Mouse (Mus musculus): ENCODE data around the gene Pdxp.
"Not testable (repeated sequence)": the region's sequence is repeated elsewhere in the genome, so short reads cannot be mapped to it uniquely, and the experiment has no call there.

Gene Pdxp

DNA sequence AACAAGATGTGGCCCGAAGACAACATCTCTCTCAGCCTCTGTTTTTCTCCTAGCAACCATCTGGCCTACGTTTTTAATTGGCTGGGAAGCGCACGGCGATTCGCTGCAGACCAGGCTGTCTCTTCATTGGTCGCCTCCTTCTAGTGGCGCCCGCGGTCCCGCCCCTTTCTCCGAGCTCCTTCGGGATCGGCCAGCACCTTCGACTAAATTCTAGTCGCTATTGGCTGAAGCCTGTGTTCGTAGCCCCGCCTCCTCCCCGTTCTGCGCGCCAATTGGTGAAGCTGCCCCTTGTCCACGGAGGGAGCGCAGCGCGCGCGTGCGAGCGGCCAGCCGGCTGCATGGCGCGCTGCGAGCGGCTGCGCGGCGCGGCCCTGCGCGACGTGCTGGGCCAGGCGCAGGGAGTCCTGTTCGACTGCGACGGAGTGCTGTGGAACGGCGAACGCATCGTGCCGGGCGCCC, at the start of gene Pdxp:
Pdxp (plus strand) TSS at position 288 of the 459 bp plus-strand sequence.
- peak; percentile 98 for DNase-seq (ENCODE audit: low spot score)

DNA sequence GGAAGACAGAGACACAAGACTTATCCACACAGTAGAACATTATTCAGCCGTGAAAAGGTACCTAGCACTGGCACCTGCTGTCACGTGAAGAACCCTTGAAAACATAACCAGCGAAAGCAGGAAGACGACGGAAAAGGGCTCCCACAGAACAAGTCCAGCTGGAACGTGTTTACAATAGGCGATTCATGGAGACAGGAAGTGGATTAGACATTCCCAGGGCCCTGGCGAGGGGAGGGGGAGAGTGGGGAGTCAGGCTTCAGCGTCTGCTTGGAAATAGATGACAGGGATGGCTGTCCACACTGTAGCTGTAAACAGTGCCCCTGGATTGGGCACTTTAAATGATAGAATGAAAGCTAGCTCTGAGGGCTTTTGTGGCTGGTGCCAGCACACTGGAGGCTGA, 45.3 kb upstream of the Pdxp start:
- peak; percentile 70 for DNase-seq (ENCODE audit: low spot score)

DNA sequence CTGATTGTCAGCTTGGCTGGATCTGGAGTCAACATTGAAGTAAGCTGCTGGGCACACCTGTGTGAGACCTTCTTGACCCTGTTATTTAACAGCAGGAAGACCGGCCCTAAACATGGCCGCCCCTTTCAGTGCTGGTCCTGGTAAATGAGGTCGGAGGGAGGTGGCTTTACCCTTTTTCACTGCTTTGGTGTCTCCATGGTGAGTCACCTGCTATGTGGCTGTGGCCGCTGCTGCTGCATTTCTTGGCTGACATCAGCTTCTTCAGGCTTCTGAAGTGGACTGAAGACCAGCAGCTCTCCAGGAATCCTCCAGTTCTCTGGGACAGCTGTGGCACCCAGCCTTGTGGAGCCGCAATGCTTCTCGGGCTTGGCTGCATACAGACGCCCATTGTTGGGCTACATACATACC, 44.9 kb upstream of the Pdxp start:
- peak; percentile 37 for DNase-seq (ENCODE audit: low spot score)

DNA sequence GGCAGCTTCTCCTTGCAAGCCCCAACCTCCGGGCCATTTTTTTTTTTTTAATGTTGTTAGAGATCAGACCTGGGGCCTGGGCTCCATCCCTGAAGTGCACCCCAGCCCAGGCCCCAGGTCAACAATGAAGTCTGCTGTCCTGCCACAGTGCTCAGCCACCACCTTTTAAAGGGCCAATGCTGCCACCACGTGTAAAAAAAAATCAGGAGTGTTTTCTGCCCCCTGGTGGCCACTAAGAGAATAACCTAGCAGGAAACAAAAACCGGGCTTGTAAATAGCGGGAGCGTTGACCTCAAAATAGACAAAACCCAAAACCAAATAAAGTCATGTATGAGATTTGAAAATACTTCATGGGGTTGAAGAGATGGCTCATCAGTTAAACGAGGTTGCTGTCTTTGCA, 43.9 kb upstream of the Pdxp start:
- DNase-seq (ENCODE audit: low spot score), result peak; percentile 69

DNA sequence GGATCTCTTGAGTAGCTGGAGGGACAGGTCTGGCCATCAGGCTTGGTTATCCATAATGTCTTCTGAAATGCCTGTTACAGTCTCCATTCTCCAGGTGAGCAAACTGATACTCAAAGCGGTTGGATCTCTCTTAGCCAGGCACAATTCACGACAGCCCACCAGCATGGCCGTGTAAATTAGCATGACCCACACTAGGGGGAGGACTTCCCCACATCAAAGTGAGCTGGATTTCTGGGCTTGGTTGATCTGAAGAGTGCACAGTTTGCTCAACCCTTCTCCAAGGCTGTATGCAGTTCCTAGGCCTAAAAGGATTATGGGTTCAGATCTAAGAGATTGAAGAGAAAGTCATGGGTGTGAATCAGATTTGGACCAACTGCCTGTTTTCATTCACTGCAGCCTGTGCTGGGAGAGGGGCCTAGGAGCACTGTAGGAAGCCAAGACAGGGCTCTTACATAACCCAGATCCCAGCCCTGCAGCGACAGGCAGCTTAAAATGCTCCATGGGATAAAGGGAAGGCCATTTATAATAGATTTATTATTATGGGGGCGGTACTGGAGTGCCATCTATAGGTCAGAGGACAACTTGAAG, 41.6 kb upstream of the Pdxp start:
- no peak for DNase-seq (ENCODE audit: low spot score)

DNA sequence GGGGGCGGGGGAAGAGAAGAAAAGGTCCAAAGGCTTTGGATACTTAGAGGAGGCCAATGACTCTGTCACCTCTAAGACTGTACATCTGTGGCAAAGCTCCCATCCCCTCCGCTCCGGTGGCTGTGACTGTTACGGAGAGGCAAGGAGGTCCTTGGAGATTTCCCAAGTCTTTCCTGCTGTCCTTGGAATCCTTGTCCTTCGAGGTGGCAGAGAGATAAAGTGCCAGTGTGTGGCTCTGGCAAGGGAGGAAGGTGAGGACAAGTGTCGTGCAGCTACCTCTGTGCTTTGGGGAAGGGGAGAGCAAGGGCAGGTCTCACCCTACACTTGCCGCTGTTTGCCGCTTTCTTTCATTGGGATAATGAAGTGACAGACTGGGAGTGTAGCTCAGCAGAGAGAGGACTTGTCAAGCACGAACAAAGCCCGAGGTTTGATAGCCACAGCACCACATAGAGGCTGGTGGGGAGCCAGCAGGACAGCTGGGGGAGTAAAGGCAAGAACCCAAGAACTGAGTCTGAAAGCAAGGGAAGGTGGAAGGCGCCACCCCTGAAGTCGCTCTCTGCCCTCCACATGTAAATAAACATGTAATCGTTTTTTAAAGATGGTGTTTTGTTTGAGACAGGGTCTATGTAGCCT, 39.8 kb upstream of the Pdxp start:
- DNase-seq (ENCODE audit: low spot score), result no peak

DNA sequence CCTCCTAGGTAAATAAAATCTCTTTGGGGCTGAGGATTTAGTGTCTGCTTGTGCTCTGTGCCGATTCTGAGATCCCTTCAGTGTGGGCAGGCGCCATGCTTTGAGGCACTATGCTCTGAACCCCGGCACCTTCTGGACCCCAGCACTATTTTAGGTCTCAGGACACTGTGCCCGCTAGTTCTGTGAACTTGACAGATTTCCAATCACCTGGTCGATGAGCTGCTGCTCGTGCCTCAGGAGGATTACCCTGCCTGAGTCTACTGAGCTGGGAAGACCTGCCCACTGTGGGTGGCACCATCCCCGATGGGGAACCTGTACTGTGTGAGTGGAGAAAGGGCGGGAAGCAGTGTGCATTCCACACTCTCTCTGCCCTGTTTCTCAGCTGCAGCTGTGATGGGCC, 38.7 kb upstream of the Pdxp start:
- no peak for DNase-seq (ENCODE audit: low spot score)

DNA sequence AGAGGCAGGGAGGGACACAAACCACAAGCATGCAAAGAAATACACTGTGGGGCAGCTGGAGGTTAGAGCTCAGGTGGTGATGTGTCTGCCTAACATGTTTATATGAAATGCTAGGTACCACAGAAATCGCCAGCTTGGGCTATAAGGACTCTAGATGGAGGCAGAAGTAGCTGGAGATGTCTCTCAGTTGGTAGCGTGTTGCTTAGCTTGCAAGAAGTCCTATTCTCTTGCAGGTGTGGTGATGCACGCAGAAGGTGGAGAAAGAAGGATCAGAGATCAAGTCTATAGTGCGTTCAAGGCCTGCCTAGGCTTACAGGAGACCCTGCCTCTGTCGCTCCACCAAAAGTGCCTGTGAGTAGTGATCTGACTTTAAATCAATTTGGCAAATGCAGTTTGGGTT, 38.2 kb upstream of the Pdxp start:
- DNase-seq (ENCODE audit: low spot score), result no peak

DNA sequence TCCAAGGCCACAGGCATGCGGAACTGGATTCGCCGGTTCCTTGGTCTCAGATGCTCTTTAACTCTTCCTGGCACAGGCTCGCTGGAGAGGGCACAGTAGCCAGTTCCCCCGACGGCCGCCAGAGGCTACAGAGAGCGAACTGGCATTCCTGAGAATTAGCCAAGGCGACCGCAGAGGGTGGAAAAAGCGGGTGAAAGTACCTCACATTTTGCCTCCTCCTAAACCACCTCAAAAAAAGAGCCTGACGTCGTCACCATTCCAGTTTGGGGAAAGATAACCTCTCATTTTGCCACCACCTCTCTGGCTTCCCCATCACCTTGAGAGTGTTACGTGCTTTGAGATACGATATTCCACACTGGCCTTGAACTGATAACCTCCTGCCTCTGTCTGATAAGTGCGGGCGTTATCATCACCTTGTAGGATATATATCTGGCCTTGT, 37.4 kb upstream of the Pdxp start:
- peak; percentile 91 for DNase-seq (ENCODE audit: low spot score)

DNA sequence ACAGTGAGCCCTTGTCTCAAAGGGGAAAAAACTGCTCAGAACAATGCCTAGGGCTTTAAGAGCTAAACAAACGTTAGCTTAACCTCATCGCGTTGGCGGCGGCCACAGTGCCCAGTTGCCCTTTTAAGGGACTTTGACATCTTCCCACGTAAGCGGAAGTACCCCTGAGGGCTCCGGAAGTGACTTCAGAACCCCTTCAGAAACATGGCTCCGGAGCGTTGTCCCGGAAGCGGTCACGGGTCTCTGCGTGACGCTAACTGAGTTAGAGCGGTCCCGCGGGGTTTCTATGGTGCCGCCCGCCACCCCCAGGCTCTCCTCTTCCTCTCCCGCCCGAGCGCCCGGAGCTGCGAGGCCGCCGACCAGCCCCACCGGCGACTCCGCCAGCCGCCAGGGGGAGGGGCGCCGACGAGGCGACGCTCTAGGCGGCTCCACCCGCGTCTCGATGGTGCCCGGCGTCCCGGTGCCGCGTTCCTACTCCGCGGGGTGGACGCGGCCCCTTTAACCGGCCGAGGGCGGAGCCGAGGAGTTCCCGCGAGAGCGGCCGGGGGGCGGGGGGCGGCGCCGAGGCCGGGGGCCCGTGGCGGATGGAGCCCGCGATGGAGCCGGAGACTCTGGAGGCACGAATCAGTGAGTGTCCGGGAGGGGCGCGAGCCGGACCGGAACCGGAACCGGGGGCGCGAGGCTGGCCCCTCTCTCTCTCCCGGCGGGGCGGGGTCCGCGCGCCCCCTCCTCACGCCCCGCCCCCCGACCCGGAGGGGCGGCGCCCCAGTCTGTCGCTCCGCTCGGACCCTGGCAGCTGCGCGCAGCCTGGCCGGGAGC, 36.5 kb upstream of the Pdxp start, which contains the start of gene Gga1:
Gga1 (plus strand) TSS at position 200 of the 819 bp plus-strand sequence.
- DNase-seq (ENCODE audit: low spot score), result peak; percentile 97

DNA sequence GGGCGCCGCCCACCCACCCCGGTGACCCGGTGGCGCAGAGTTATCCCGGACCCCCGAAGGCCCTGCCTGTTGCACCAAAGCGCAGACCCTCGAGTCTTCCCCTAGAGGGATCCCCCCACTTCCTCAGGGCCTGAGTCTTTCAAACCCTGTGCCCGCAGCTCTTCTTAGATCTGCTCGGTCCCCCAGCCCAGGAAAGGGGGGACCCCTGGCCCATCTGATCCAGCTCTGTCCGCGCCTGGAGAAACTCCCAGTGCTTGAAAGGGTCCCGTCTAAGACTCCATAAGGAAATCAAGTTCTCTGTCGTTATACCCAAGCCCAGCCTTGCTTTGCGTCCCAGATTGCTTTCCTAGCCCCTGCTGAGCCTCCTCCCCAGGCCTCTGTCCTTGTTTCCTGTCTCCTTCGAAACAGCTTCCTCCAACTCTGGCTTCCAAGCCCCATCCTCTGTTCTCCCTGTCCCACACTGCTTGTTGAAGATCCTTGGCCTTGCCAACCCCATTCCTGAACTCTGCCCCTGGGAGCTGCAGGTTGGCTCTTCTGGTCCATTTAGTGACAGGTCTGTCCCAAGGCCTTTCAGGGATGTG, 35.8 kb upstream of the Pdxp start:
- DNase-seq (ENCODE audit: low spot score), result no peak

DNA sequence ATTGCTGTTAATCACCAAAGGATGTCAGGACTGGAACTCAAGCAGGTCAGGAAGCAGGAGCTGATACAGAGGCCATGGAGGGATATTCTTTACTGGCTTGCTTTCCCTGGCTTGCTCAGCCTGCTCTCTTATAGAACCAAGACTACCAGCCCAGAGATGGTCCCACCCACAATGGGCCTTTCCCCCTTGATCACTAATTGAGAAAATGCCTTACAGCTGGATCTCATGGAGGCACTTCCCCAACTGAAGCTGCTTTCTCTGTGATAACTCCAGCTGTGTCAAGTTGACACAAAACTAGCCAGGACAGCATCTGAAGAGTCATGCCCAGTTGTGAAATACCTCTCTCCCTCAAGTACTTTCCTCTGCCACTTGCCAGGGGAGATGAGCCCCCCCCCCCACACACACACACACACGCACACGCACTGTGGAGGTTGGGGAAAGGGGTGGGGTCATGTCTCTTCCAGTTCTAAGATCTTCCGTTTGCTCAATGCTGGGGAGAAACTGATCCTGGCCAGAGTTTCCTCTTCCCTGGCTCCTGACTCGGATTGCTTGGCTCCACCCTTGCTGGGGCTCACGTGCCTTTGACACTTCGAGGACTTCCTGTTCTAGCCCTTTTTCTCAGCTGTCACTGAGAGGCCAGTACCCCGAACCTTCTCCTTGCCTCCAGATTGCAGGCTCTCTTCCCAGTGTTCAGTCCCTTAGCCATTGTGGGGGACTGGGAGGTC, 34.8 kb upstream of the Pdxp start:
- DNase-seq (ENCODE audit: low spot score), result not testable (repeated sequence)

DNA sequence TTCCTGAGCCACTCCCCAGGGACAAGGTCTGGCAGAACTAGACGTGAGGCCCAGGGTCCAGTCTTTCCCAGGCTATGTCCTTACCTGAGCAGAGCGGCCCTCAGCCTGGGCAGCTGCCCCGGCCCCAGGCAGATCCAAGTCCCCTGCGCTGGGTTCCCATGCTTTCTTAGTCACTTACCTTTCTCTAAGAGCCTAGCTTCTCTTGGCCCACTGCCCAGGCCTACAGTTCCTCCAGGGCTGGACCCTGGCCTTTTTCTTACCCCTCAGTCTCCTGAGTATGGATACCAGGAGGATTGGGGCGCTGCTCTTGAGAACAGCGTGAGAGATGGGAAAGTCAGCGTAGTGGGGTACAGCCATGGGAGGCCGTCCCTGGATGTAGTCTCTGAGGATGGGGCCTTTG, 33.3 kb upstream of the Pdxp start:
- no peak for DNase-seq (ENCODE audit: low spot score)

DNA sequence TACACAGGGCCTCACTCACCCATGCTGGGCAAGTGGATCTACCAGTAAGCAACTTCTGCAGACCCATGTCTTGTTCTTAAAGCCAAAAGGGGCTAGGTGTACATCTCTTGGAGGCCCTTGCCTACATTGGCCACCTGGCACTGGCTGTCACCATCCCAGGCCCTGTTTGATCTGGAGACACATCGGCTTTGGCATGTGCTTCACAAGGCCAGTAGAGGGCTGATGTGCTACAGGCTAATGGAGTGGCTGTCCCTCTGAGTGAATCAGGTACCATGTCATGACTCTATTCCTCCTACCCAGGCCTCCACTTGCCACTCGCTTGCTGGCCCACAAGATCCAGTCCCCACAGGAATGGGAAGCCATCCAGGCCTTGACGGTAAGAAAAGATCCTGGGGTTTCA, 31.9 kb upstream of the Pdxp start:
- no peak for DNase-seq (ENCODE audit: low spot score)

DNA sequence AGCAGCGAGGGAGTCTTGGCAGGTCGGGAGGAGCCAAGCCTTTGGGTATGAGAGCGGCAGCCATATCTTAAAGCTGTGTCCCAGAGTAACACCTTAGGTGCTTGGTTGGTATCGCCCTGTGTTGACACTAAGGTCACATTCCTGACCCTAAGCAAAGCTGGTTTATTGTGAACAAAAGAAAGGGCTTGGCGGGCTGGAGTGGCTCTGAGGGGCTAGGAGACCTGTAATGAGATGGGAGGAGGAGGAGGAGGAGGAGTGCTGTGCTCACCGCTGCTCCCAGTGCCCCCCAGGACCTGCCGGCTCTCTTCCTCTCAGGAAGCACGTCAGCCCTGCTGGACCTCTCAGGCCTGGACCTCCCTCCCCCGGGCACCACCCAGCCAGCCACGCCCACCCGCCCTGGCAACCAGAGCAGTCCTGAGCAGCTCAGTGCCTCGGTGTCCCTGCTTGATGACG, 24.3 kb upstream of the Pdxp start:
- peak; percentile 63 for DNase-seq (ENCODE audit: low spot score)

DNA sequence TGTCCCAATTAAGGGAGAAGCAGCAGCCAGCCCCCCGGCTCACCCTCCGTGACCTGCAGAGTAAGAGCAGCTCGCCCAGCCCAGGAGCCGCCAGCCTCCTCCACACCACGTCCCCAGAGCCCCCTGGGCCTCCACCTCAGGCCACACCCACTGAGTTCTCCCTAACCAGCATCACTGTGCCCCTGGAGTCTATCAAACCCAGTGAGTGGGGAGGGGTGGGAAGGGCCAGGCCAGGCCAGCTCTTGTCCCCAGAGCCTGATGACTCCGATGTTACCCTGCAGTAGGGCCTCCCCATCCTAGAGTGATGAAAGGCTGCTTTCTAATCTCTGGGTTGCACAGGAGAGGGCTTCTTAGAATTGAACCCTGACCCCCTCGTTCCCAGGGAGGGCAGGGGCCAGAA, 21.3 kb upstream of the Pdxp start:
- DNase-seq (ENCODE audit: low spot score), result no peak

DNA sequence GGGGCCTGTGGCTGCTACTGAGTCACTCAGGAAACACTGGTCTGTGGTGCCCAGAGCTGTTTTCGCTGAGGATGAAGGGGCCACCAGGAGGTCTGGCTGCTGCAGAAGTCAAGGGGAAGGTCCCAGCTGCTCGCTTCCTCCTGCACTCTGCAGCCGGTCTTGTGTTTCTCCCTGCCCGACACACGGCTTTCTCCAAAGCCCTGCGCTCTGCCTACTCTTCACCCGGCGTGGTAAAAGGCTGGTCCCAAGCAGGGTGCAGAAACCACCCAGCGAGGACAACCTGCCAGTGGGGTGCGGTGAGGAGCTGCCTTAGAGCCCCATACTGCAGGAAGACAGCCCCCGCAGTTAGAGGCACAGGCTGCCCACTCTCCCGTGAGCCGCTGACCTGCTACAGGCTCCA, 19.0 kb upstream of the Pdxp start:
- DNase-seq (ENCODE audit: low spot score), result no peak

DNA sequence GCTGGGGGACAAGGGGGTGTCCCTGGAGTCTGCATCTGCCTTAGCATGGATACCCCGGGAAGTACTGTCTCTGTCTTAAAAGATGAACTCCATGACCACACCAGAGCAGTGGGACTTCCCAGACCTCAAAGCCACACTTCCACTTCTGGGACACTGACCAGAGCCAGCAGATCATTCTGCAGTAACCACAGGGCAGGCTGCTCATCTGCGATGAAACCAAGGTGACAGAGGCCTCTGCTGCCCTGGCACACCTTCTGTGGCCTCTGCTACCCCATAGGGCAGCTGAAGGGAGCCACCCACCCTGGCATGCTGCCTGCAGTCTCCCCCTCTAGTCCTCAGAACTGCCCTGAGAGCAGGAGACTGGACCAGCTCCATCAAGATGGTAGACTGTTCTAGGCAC, 18.0 kb upstream of the Pdxp start:
- DNase-seq (ENCODE audit: low spot score), result no peak

DNA sequence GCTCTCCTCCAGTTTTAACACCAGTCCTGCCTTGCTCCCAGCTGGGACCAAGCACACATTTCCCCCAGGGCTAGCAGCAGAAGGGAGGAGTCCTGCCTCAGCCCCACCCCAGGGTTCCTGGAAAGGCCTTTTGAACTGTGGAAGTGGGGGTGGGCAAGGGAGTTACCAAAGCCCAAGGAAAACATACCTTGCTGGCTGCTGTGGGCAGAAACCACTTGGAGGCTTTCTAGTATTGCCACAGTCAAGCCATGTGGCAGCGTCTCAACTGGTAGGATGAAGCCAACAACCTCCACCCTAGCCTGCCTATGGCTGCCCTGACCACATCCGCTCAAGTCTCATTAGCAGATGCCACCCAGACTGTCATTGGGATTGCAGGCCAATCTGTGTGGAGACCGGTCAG, 17.6 kb upstream of the Pdxp start:
- no peak for DNase-seq (ENCODE audit: low spot score)

DNA sequence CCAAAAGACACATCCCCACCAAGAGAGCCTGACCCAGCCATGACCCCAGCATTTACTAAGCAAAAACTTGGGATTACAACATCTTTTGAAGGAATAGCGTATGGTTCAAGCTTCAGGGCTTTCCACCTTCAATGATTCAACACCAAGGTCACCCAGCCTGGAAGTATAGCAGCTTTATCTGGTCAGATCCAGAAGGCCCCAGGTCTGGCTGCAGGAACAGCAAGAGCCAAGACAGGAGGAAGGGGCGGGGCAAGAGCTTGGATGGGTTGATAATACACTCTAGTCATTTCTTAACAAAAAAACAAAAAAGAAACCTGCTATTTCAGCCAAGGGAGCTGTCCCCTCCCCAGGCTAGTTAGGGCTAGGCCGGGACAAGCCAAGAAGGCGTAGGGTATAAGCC, 16.2 kb upstream of the Pdxp start:
- no peak for DNase-seq (ENCODE audit: low spot score)

DNA sequence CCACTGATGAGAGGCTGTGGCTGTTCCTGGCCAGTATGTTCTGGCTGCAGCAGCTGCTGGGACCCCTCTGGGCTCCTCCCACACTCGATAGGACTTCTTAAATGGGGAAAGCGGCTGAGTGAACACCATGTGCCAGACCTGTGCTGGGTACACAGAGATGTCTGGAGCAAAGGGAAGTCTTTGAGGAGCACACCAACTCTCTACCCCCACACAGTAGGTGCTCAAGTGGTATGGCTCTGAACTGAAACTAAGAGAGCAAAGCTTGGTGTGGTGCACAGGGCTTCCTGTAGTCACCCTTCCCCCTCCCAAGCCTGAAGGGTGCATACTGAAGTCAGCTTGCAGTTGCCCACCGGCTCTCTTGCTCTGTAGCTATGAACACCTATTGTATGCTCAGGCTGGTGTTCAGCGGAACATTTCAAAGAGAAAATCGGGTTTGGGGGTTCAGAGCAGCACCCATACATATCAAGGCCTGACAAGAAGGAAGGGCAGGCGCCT, 15.2 kb upstream of the Pdxp start:
- DNase-seq (ENCODE audit: low spot score), result no peak

DNA sequence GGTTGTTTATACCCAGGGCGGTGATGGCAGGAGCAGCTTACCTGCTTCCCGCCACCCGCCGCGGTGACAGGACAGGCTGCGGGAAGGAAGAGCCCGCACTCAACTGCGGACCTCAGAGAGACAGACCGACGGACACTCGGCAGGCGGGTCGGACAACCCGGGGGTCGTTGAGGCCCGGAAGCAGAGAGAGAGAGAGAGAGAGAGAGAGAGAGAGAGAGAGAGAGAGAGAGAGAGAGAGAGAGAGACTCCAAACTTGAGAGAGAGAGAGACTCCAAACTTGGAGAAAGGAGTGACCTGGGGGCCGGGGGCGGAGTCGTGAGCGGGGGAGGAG, 14.3 kb upstream of the Pdxp start, which contains the start of gene Gm49510:
Gm49510 (plus strand) TSS at position 259 of the 331 bp plus-strand sequence.
- DNase-seq (ENCODE audit: low spot score), result no peak

Data from embryo, embryonic 10 days (tissue).